Mouse (Mus musculus) fat pad, adult 2 months (tissue): Measurements from ENCODE around the gene Tenm3.
"Not testable (repeated sequence)": the region's sequence is repeated elsewhere in the genome, so short reads cannot be mapped to it uniquely, and the experiment has no call there.

Experiments used
- DNase-seq: peaks from one replicate; pipeline ENCODE4 v3.0.0-alpha.2; 2011; ENCODE audit warnings: low read depth, low spot score; ENCODE audit errors: extremely low read depth

The Tenm3 gene

GRCm38 (mm10) chr8:48221724-48222428, 621.9 kb downstream of the Tenm3 start:
- no peak for DNase-seq

GRCm38 (mm10) chr8:48221304-48221703, 622.4 kb downstream of the Tenm3 start:
- DNase-seq, result no peak

- no peak for DNase-seq
Measured at GRCm38 (mm10) chr8:48220529-48221181, 623.1 kb downstream of the Tenm3 start.

- no peak for DNase-seq
Measured at GRCm38 (mm10) chr8:48215071-48215501, 628.7 kb downstream of the Tenm3 start.

GRCm38 (mm10) chr8:48214386-48214785, 629.4 kb downstream of the Tenm3 start:
- no peak for DNase-seq

- DNase-seq, result no peak
Measured at GRCm38 (mm10) chr8:48211931-48212330, 631.8 kb downstream of the Tenm3 start.

- DNase-seq, result no peak
Measured at GRCm38 (mm10) chr8:48207567-48207966, 636.2 kb downstream of the Tenm3 start.

- DNase-seq, result no peak
Measured at GRCm38 (mm10) chr8:48206922-48207321, 636.8 kb downstream of the Tenm3 start.

GRCm38 (mm10) chr8:48204838-48205345, 638.9 kb downstream of the Tenm3 start:
- DNase-seq, result no peak

- DNase-seq, result no peak
Measured at GRCm38 (mm10) chr8:48204114-48204837, 639.5 kb downstream of the Tenm3 start.

- no peak for DNase-seq
Measured at GRCm38 (mm10) chr8:48203611-48204010, 640.1 kb downstream of the Tenm3 start.

- DNase-seq, result no peak
Measured at GRCm38 (mm10) chr8:48203161-48203560, 640.6 kb downstream of the Tenm3 start.

- DNase-seq, result no peak
Measured at GRCm38 (mm10) chr8:48202632-48203031, 641.1 kb downstream of the Tenm3 start.

GRCm38 (mm10) chr8:48199171-48199570, 644.6 kb downstream of the Tenm3 start:
- DNase-seq, result no peak

GRCm38 (mm10) chr8:48195971-48196370, 647.8 kb downstream of the Tenm3 start:
- DNase-seq, result no peak

GRCm38 (mm10) chr8:48188586-48188985, 655.2 kb downstream of the Tenm3 start:
- DNase-seq, result no peak

GRCm38 (mm10) chr8:48183758-48184157, 660.0 kb downstream of the Tenm3 start:
- no peak for DNase-seq

GRCm38 (mm10) chr8:48181000-48181399, 662.8 kb downstream of the Tenm3 start:
- no peak for DNase-seq

- not testable (repeated sequence) for DNase-seq
Measured at GRCm38 (mm10) chr8:48180146-48180545, 663.6 kb downstream of the Tenm3 start.

GRCm38 (mm10) chr8:48178993-48179392, 664.8 kb downstream of the Tenm3 start:
- no peak for DNase-seq

- DNase-seq, result no peak
Measured at GRCm38 (mm10) chr8:48177876-48178275, 665.9 kb downstream of the Tenm3 start.
